Mouse (Mus musculus): Measurements from ENCODE around the gene Nadk. TPM values are rescaled to one million over a fixed set of nuclear protein-coding genes. Genes with fewer than 3 reads are reported as not detected.

The Nadk gene
- polyA plus RNA-seq, 1 experiment: 83.0 TPM

DNA sequence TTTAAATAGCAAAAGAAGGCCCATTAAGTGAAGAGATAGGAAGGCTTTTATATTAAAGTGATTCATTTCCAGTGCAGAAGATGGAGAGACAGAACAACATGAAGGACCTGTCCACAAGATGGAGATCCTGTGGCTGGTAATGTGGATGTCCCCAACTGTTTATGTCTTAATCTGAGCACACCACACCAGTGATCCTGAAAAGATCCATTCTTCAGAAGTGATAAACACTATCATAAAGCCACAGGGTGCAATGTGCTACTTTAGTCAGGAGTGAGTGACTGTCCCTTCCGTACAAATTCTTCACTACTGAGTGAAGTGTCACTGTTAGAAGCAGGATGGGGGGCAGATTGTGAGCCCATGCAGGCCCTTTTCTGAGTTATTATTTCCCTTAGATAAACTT is 40.6 kb downstream of the Nadk start:
- TF ChIP-seq POLR2A (IDR thresholded peaks at IDR 0.05; ENCODE audit: insufficient read length, low read depth) (no peak), REST (IDR thresholded peaks at IDR 0.05; ENCODE audit: insufficient read depth, insufficient read length) (no peak), TCF3 (IDR thresholded peaks at IDR 0.05; ENCODE audit: insufficient read length, low read depth) (no peak), USF1 (IDR thresholded peaks at IDR 0.05; ENCODE audit: low read depth) (no peak), E2F4 (IDR thresholded peaks at IDR 0.05; ENCODE audit: insufficient read depth) (no peak), MYOG (IDR thresholded peaks at IDR 0.05; ENCODE audit: control insufficient read depth in 1 of 3, insufficient read depth in 1 of 3, insufficient read length in 2 of 3, low read depth in 2 of 3) (no peak), MAX (IDR thresholded peaks at IDR 0.05; ENCODE audit: low read depth) (no peak), TCF12 (IDR thresholded peaks at IDR 0.05; ENCODE audit: insufficient read depth, poor library complexity, severe bottlenecking) (no peak), CEBPB (IDR thresholded peaks at IDR 0.05; ENCODE audit: insufficient read depth, poor library complexity, severe bottlenecking) (no peak), SRF (IDR thresholded peaks at IDR 0.05; ENCODE audit: control insufficient read depth, insufficient read length, low read depth) (no peak), MYOD1 (IDR thresholded peaks at IDR 0.05; ENCODE audit: control insufficient read depth in 1 of 3, insufficient read length in 2 of 3, low read depth in 2 of 3) (no peak), POLR2AphosphoS2 (IDR thresholded peaks at IDR 0.05; ENCODE audit: insufficient read length, low read depth) (no peak)
- Histone ChIP-seq H3ac (ENCODE audit: control insufficient read depth, insufficient read length) (no peak overlapping the region), H3K79me2 (ENCODE audit: control insufficient read depth, insufficient read depth) (peaks cover 47% of the 10 kb centered on the region), H3K27me3 (ENCODE audit: control insufficient read depth, insufficient read depth, insufficient read length) (no peaks in the 10 kb centered on the region), H3K4me3 (peak overlapping the region; percentile 67), H3K36me3 (ENCODE audit: control insufficient read depth, insufficient read depth) (peaks cover 12% of the 10 kb centered on the region), H3K4me2 (ENCODE audit: low read depth) (peak overlapping the region; percentile 77)

DNA sequence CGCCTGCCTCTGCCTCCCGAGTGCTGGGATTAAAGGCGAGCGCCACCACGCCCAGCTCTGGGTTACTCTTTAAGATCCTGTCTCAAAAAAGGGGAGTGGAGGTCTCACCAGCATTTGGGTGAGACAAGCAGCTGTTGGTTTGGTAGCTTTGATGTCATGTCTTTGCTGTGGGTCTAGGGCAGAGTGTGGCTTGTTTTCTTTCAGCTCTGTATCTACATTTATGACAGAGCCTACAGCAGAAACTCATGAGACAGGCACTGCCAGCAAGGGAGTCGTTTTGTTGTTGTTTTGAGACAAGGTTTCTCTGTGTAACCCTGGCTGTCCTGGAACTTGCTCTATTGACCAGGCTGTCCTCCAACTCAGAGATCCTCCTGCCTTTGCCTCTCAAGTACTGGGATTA is 41.6 kb downstream of the Nadk start:
- Histone ChIP-seq H3K4me3 (no peak overlapping the region), H3K79me2 (ENCODE audit: control insufficient read depth, insufficient read depth) (peaks cover 48% of the 10 kb centered on the region), H3K27me3 (ENCODE audit: control insufficient read depth, insufficient read depth, insufficient read length) (no peaks in the 10 kb centered on the region), H3ac (ENCODE audit: control insufficient read depth, insufficient read length) (no peak overlapping the region), H3K36me3 (ENCODE audit: control insufficient read depth, insufficient read depth) (peaks cover 12% of the 10 kb centered on the region), H3K4me2 (ENCODE audit: low read depth) (no peak overlapping the region)
- TF ChIP-seq TCF3 (IDR thresholded peaks at IDR 0.05; ENCODE audit: insufficient read length, low read depth): no peak
- no peak for TF ChIP-seq SRF (IDR thresholded peaks at IDR 0.05; ENCODE audit: control insufficient read depth, insufficient read length, low read depth)
- no peak for TF ChIP-seq USF1 (IDR thresholded peaks at IDR 0.05; ENCODE audit: low read depth)
- no peak for TF ChIP-seq E2F4 (IDR thresholded peaks at IDR 0.05; ENCODE audit: insufficient read depth)
- TF ChIP-seq MYOG (IDR thresholded peaks at IDR 0.05; ENCODE audit: control insufficient read depth in 1 of 3, insufficient read depth in 1 of 3, insufficient read length in 2 of 3, low read depth in 2 of 3): no peak
- no peak for TF ChIP-seq REST (IDR thresholded peaks at IDR 0.05; ENCODE audit: insufficient read depth, insufficient read length)
- TF ChIP-seq TCF12 (IDR thresholded peaks at IDR 0.05; ENCODE audit: insufficient read depth, poor library complexity, severe bottlenecking): no peak
- TF ChIP-seq MAX (IDR thresholded peaks at IDR 0.05; ENCODE audit: low read depth): no peak
- no peak for TF ChIP-seq CEBPB (IDR thresholded peaks at IDR 0.05; ENCODE audit: insufficient read depth, poor library complexity, severe bottlenecking)
- no peak for TF ChIP-seq POLR2A (IDR thresholded peaks at IDR 0.05; ENCODE audit: insufficient read length, low read depth)
- no peak for TF ChIP-seq MYOD1 (IDR thresholded peaks at IDR 0.05; ENCODE audit: control insufficient read depth in 1 of 3, insufficient read length in 2 of 3, low read depth in 2 of 3)
- TF ChIP-seq POLR2AphosphoS2 (IDR thresholded peaks at IDR 0.05; ENCODE audit: insufficient read length, low read depth): no peak

DNA sequence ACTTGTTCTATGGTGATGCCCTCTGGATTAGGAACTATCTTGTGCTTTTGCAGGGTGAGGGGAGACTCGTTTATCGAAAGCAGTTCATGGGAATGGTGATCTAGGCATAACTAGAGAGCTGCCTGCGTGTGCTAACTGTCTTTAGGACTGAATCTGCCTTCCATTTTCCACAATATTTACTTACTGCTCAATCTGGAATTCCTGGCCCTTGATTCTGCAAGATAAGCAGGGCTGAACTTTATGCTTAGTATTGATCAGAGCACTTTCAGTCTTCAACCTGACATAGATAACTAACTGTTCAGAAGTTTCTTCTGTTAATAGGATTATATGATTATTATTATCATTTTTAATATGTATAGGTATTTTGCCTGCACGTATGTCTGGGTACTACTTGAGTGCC is 43.0 kb downstream of the Nadk start:
- Histone ChIP-seq H3K4me2 (ENCODE audit: low read depth) (no peak overlapping the region), H3K36me3 (ENCODE audit: control insufficient read depth, insufficient read depth) (peaks cover 18% of the 10 kb centered on the region), H3K79me2 (ENCODE audit: control insufficient read depth, insufficient read depth) (peaks cover 48% of the 10 kb centered on the region), H3K4me3 (no peak overlapping the region), H3ac (ENCODE audit: control insufficient read depth, insufficient read length) (no peak overlapping the region), H3K27me3 (ENCODE audit: control insufficient read depth, insufficient read depth, insufficient read length) (no peaks in the 10 kb centered on the region)
- TF ChIP-seq TCF12 (IDR thresholded peaks at IDR 0.05; ENCODE audit: insufficient read depth, poor library complexity, severe bottlenecking) (no peak), E2F4 (IDR thresholded peaks at IDR 0.05; ENCODE audit: insufficient read depth) (no peak), CEBPB (IDR thresholded peaks at IDR 0.05; ENCODE audit: insufficient read depth, poor library complexity, severe bottlenecking) (no peak), USF1 (IDR thresholded peaks at IDR 0.05; ENCODE audit: low read depth) (no peak), MAX (IDR thresholded peaks at IDR 0.05; ENCODE audit: low read depth) (no peak), TCF3 (IDR thresholded peaks at IDR 0.05; ENCODE audit: insufficient read length, low read depth) (no peak), REST (IDR thresholded peaks at IDR 0.05; ENCODE audit: insufficient read depth, insufficient read length) (no peak), SRF (IDR thresholded peaks at IDR 0.05; ENCODE audit: control insufficient read depth, insufficient read length, low read depth) (no peak), POLR2AphosphoS2 (IDR thresholded peaks at IDR 0.05; ENCODE audit: insufficient read length, low read depth) (no peak), POLR2A (IDR thresholded peaks at IDR 0.05; ENCODE audit: insufficient read length, low read depth) (no peak), MYOD1 (IDR thresholded peaks at IDR 0.05; ENCODE audit: control insufficient read depth in 1 of 3, insufficient read length in 2 of 3, low read depth in 2 of 3) (no peak), MYOG (IDR thresholded peaks at IDR 0.05; ENCODE audit: control insufficient read depth in 1 of 3, insufficient read depth in 1 of 3, insufficient read length in 2 of 3, low read depth in 2 of 3) (no peak)

DNA sequence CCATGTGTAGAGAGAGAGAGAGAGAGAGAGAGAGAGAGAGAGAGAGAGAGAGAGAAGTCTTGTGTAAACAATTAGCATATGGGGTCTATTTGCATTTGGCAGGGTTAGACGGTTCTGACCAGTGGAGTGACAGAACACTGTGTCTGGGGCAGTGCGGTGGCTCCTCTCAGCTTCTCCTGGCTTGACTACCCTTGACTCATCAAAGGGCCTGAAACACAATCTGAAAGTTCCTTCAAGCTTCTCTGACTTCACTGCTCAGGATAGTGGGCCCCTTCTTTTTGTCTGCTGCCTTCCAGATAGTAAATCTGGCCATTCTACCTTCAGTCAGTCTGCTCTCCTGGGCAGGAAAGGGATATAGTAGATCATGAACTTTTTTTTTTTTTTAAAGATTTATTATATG is 44.6 kb downstream of the Nadk start:
- Histone ChIP-seq H3K27me3 (ENCODE audit: control insufficient read depth, insufficient read depth, insufficient read length) (no peaks in the 10 kb centered on the region), H3ac (ENCODE audit: control insufficient read depth, insufficient read length) (no peak overlapping the region), H3K36me3 (ENCODE audit: control insufficient read depth, insufficient read depth) (peaks cover 21% of the 10 kb centered on the region), H3K4me2 (ENCODE audit: low read depth) (no peak overlapping the region), H3K4me3 (no peak overlapping the region), H3K79me2 (ENCODE audit: control insufficient read depth, insufficient read depth) (peaks cover 48% of the 10 kb centered on the region)
- no peak for TF ChIP-seq MAX (IDR thresholded peaks at IDR 0.05; ENCODE audit: low read depth)
- no peak for TF ChIP-seq E2F4 (IDR thresholded peaks at IDR 0.05; ENCODE audit: insufficient read depth)
- no peak for TF ChIP-seq MYOG (IDR thresholded peaks at IDR 0.05; ENCODE audit: control insufficient read depth in 1 of 3, insufficient read depth in 1 of 3, insufficient read length in 2 of 3, low read depth in 2 of 3)
- TF ChIP-seq MYOD1 (IDR thresholded peaks at IDR 0.05; ENCODE audit: control insufficient read depth in 1 of 3, insufficient read length in 2 of 3, low read depth in 2 of 3): no peak
- no peak for TF ChIP-seq POLR2A (IDR thresholded peaks at IDR 0.05; ENCODE audit: insufficient read length, low read depth)
- TF ChIP-seq SRF (IDR thresholded peaks at IDR 0.05; ENCODE audit: control insufficient read depth, insufficient read length, low read depth): no peak
- TF ChIP-seq TCF3 (IDR thresholded peaks at IDR 0.05; ENCODE audit: insufficient read length, low read depth): no peak
- no peak for TF ChIP-seq REST (IDR thresholded peaks at IDR 0.05; ENCODE audit: insufficient read depth, insufficient read length)
- no peak for TF ChIP-seq POLR2AphosphoS2 (IDR thresholded peaks at IDR 0.05; ENCODE audit: insufficient read length, low read depth)
- TF ChIP-seq CEBPB (IDR thresholded peaks at IDR 0.05; ENCODE audit: insufficient read depth, poor library complexity, severe bottlenecking): no peak
- no peak for TF ChIP-seq USF1 (IDR thresholded peaks at IDR 0.05; ENCODE audit: low read depth)
